Mouse (Mus musculus): ENCODE measurements at regions not wholly inside any gene's neighbourhood (a gene's known extent, or its start where the extent isn't known, plus 50 kb on each side); places are given as distances from the start of the nearest gene placed in this dataset.

DNA sequence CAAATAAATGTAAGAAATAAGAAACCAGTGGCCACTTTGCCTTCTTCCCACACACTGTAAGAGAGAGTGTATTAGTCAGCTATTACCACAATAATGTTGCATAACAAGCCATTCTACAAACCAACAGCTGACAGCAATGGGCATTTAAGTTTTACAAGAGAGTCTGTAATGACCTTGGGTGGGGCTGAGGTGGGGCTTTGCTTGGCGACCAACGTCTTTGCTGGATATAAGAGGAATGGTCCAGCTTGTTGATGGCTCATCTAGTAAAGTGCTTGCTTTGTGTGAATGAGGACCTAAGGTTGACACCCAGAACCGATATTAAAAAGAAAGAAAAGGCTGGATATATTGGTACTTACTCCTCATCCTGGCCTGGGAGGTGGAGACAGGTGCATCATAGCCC is 295.6 kb upstream of the Tbx3 start:
- TF ChIP-seq USF1 (IDR thresholded peaks at IDR 0.05; ENCODE audit: low read depth): no peak
- no peak for TF ChIP-seq POLR2A (IDR thresholded peaks at IDR 0.05; ENCODE audit: insufficient read length, low read depth)
- no peak for TF ChIP-seq POLR2AphosphoS2 (IDR thresholded peaks at IDR 0.05; ENCODE audit: insufficient read length, low read depth)
- no peak for TF ChIP-seq REST (IDR thresholded peaks at IDR 0.05; ENCODE audit: insufficient read depth, insufficient read length)
- 0 out of 2 replicates have a peak, but pooled peaks have one; percentile 34 for TF ChIP-seq CEBPB (IDR thresholded peaks at IDR 0.05; ENCODE audit: insufficient read depth, poor library complexity, severe bottlenecking)
- no peak for TF ChIP-seq MYOD1 (IDR thresholded peaks at IDR 0.05; ENCODE audit: control insufficient read depth in 1 of 3, insufficient read length in 2 of 3, low read depth in 2 of 3)
- TF ChIP-seq MAX (IDR thresholded peaks at IDR 0.05; ENCODE audit: low read depth): no peak
